Mouse (Mus musculus) erythroblast, adult 5-6 weeks (primary cell): ENCODE results near the gene Nrxn2. TPM values are rescaled to one million over a fixed set of nuclear protein-coding genes. Genes with fewer than 3 reads are reported as not detected.

Experiments used
- ATAC-seq: replicated peaks from 2 replicates; pipeline ENCODE4 v1.8.0; 2016; ENCODE audit warnings: moderate number of reproducible peaks, mild to moderate bottlenecking, moderate TSS enrichment, inconsistent platforms; ENCODE audit not compliant: poor library complexity, low FRiP score, severe bottlenecking
- total RNA-seq, 2 experiments: library from RNA; stranded (forward) in 1 of 2; stranded (reverse) in 1 of 2; fragments of 150-400 nt in 1 of 2; fragments of 200-764, 138-1000 nt in 1 of 2; gene quantifications; 2 replicates each; pipeline versions ENCODE4 v1.2.3 to v1.2.4; 2015 to 2017; ENCODE audit warnings: low replicate concordance in 2 of 2

Gene Nrxn2
- total RNA-seq, 2 experiments from 2014 or later, result not detected

GRCm38 (mm10) chr19:6507393-6507792 lies 88.9 kb downstream of the Nrxn2 start:
- no peak for ATAC-seq

- ATAC-seq, result no peak
Observed at GRCm38 (mm10) chr19:6509881-6510280, 91.3 kb downstream of the Nrxn2 start.

GRCm38 (mm10) chr19:6510546-6510945 lies 92.0 kb downstream of the Nrxn2 start:
- no peak for ATAC-seq

- ATAC-seq, result no peak
Observed at GRCm38 (mm10) chr19:6513389-6514139, 95.0 kb downstream of the Nrxn2 start.

- no peak for ATAC-seq
Observed at GRCm38 (mm10) chr19:6514940-6515339, 96.4 kb downstream of the Nrxn2 start.

- ATAC-seq, result no peak
Observed at GRCm38 (mm10) chr19:6515448-6515847, 96.9 kb downstream of the Nrxn2 start.

- ATAC-seq, result no peak
Observed at GRCm38 (mm10) chr19:6516153-6516552, 97.6 kb downstream of the Nrxn2 start.

GRCm38 (mm10) chr19:6518601-6519000 lies 100.1 kb downstream of the Nrxn2 start:
- no peak for ATAC-seq

- ATAC-seq, result no peak
Observed at GRCm38 (mm10) chr19:6519483-6519882, 101.0 kb downstream of the Nrxn2 start.

- ATAC-seq, result no peak
Observed at GRCm38 (mm10) chr19:6521630-6522029, 103.1 kb downstream of the Nrxn2 start.

GRCm38 (mm10) chr19:6522289-6522688 lies 103.8 kb downstream of the Nrxn2 start:
- no peak for ATAC-seq

- ATAC-seq, result no peak
Observed at GRCm38 (mm10) chr19:6525023-6525422, 106.5 kb downstream of the Nrxn2 start.

- no peak for ATAC-seq
Observed at GRCm38 (mm10) chr19:6526010-6526409, 107.5 kb downstream of the Nrxn2 start.

GRCm38 (mm10) chr19:6527439-6527838 lies 108.9 kb downstream of the Nrxn2 start:
- ATAC-seq, result no peak

- ATAC-seq, result no peak
Observed at GRCm38 (mm10) chr19:6527839-6528531, 109.5 kb downstream of the Nrxn2 start.

GRCm38 (mm10) chr19:6529265-6529985 lies 110.9 kb downstream of the Nrxn2 start:
- ATAC-seq, result no peak

GRCm38 (mm10) chr19:6530359-6530758 lies 111.8 kb downstream of the Nrxn2 start:
- ATAC-seq, result no peak

GRCm38 (mm10) chr19:6531011-6531631 lies 112.6 kb downstream of the Nrxn2 start:
- no peak for ATAC-seq

- no peak for ATAC-seq
Observed at GRCm38 (mm10) chr19:6531832-6532471, 113.4 kb downstream of the Nrxn2 start.

- ATAC-seq, result no peak
Observed at GRCm38 (mm10) chr19:6532656-6533055, 114.1 kb downstream of the Nrxn2 start.
